In the genomic region with DNA sequence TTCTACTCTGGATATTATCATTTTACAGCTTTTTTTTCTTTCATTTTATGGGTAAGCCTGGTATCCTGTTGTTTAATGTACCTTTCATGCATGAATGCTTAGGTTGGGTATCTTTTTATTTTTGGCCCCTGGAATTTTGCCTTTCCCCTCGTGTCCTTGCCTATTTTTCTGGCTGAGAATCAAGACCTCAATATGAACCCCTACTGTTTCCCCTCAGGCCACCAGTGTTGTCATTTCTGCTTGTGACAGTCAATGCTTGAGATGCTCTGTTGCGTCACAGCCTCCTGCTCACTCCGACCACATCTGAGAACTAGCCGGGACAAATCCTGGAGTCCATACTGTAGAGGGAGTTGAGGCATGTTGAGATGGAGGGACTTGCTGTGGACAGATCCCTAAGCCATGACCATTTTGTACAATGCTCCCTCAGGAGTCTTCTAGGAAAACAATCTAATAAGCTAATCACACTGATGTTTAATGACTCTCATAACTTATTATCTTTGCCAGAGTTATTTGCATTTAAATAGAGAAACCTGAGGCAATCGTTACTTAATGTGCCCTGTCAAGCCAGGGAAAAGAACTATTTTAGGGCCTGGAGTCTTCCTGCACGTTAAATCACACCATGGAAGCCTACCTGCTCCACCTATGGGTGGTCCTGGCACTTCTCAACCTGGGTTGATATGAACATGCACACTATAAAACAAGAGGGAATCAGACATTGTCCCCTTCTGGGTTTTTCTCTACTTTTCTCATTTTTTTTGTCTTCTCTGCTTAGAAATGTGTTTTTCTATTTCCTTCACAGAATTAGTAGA, we compare ENCODE assay signal across 16 mouse cellular contexts.
DNase-seq lines count a peak whose midpoint lies in the region; ATAC-seq and TF ChIP-seq lines count a peak whose summit lies in the region.
"Had no signal": no experiment of that assay in that cellular context is flagged by ENCODE, and none has a peak within 500 bp of the region (broad histone marks: within the 10 kb centered on the region; RNA-seq: fewer than 3 reads in every experiment).

No protein-coding gene starts in this region.

- TF ChIP-seq CTCF in brain, embryonic 14.5 days (IDR thresholded peaks at IDR 0.05; ENCODE audit: borderline replicate concordance, extremely low read depth, insufficient read depth, insufficient read length): peak; percentile 15; the same call in 1 of the 2 replicates

- H3K27me3 ChIP-seq in midbrain, embryonic 13.5 days: no peaks in the 10 kb centered on the region
- H3K27me3 ChIP-seq in midbrain, embryonic 11.5 days (ENCODE audit: control insufficient read depth, insufficient read depth, low read length): no peaks in the 10 kb centered on the region
- H3K27me3 ChIP-seq in neural tube, embryonic 14.5 days (ENCODE audit: control insufficient read depth, insufficient read depth, low read length): no peaks in the 10 kb centered on the region
- H3K27me3 ChIP-seq: heart, embryonic 12.5 days; liver, embryonic 13.5 days had no signal

- no peak overlapping the region for H3K4me3 ChIP-seq in midbrain, embryonic 13.5 days (replicated peaks)
- no peak overlapping the region for H3K4me3 ChIP-seq in midbrain, embryonic 11.5 days (ENCODE audit: low read depth, low read length)
- H3K4me3 ChIP-seq in neural tube, embryonic 14.5 days (ENCODE audit: low read depth, low read length): no peak overlapping the region
- H3K4me3 ChIP-seq: forebrain, embryonic 10.5 days; heart, embryonic 12.5 days; liver, embryonic 13.5 days had no signal

- no peak for TF ChIP-seq POLR2A in brain, embryonic 14.5 days (IDR thresholded peaks at IDR 0.05; ENCODE audit: borderline replicate concordance, extremely low read depth, insufficient read depth, insufficient read length, poor library complexity, severe bottlenecking)

- 0 out of 2 replicates have a peak overlapping the region, but pooled peaks have one; percentile 19 for H3K27ac ChIP-seq in midbrain, embryonic 13.5 days
- no peak overlapping the region for H3K27ac ChIP-seq in midbrain, embryonic 11.5 days (ENCODE audit: low read depth, low read length)
- no peak overlapping the region for H3K27ac ChIP-seq in neural tube, embryonic 14.5 days (ENCODE audit: low read depth, low read length)
- H3K27ac ChIP-seq: forebrain, embryonic 10.5 days; liver, embryonic 13.5 days had no signal

- H3K9ac ChIP-seq in midbrain, embryonic 13.5 days (replicated peaks): no peak overlapping the region
- H3K9ac ChIP-seq in midbrain, embryonic 11.5 days (ENCODE audit: low read length): no peak overlapping the region
- H3K9ac ChIP-seq in neural tube, embryonic 14.5 days (replicated peaks; ENCODE audit: low read depth, low read length): no peak overlapping the region
- H3K9ac ChIP-seq: heart, embryonic 12.5 days; liver, embryonic 13.5 days had no signal

- ATAC-seq in midbrain, embryonic 13.5 days: no peak
- ATAC-seq in midbrain, embryonic 11.5 days (ENCODE audit: low FRiP score): no peak
- ATAC-seq in neural tube, embryonic 14.5 days (ENCODE audit: low read depth): peak; percentile 81

- no peak overlapping the region for H3K4me2 ChIP-seq in midbrain, embryonic 13.5 days (replicated peaks)
- no peak overlapping the region for H3K4me2 ChIP-seq in midbrain, embryonic 11.5 days
- H3K4me2 ChIP-seq in neural tube, embryonic 14.5 days (ENCODE audit: low read depth, low read length): no peak overlapping the region
- H3K4me2 ChIP-seq: heart, embryonic 12.5 days; liver, embryonic 13.5 days had no signal

- H3K4me1 ChIP-seq in midbrain, embryonic 13.5 days (replicated peaks): peaks cover 17% of the 10 kb centered on the region
- no peaks in the 10 kb centered on the region for H3K4me1 ChIP-seq in midbrain, embryonic 11.5 days (ENCODE audit: control insufficient read depth, insufficient read depth, low read length)
- peaks cover 14% of the 10 kb centered on the region for H3K4me1 ChIP-seq in neural tube, embryonic 14.5 days (ENCODE audit: control insufficient read depth, insufficient read depth, low read length)
- H3K4me1 ChIP-seq: liver, embryonic 13.5 days had no signal

- 44% methylated on average over 6 of the region's 6 CpGs for WGBS in midbrain, embryonic 13.5 days
- 69% methylated on average over 6 of the region's 6 CpGs for WGBS in midbrain, embryonic 11.5 days
- 19% methylated on average over 6 of the region's 6 CpGs for WGBS in neural tube, embryonic 14.5 days

- peak; percentile 54 for DNase-seq in cerebellum, adult 9-10 months
- DNase-seq in cerebellum, adult 8-10 months: no peak
- DNase-seq in midbrain, embryonic 11.5 days (ENCODE audit: low spot score, missing footprints): no peak
- DNase-seq in brain, embryonic 14.5 days (ENCODE audit: low read depth): peak; percentile 28
- no peak for DNase-seq in c-Kit-positive CD71-positive TER-119-positive erythroid progenitor cells, embryonic 14.5 days (ENCODE audit: low spot score)
- DNase-seq: adrenal gland, adult 2 months; heart, postnatal 36 days; kidney, adult 18-20 months; liver, embryonic 13.5 days; lung, postnatal 10 days; spleen, adult 18-20 months; thymus, postnatal 36 days had no signal

- H3K36me3 ChIP-seq in midbrain, embryonic 13.5 days: no peaks in the 10 kb centered on the region
- no peaks in the 10 kb centered on the region for H3K36me3 ChIP-seq in midbrain, embryonic 11.5 days (ENCODE audit: control insufficient read depth, insufficient read depth, low read length)
- H3K36me3 ChIP-seq in neural tube, embryonic 14.5 days (ENCODE audit: control insufficient read depth, insufficient read depth, low read length): no peaks in the 10 kb centered on the region
- H3K36me3 ChIP-seq: forebrain, embryonic 10.5 days; heart, embryonic 12.5 days; liver, embryonic 13.5 days had no signal

- H3K9me3 ChIP-seq in midbrain, embryonic 13.5 days: no peaks in the 10 kb centered on the region
- H3K9me3 ChIP-seq in midbrain, embryonic 11.5 days (ENCODE audit: control insufficient read depth, low read length): no peaks in the 10 kb centered on the region
- H3K9me3 ChIP-seq in neural tube, embryonic 14.5 days (ENCODE audit: control insufficient read depth, low read length): no peaks in the 10 kb centered on the region
- H3K9me3 ChIP-seq: forebrain, embryonic 10.5 days; heart, embryonic 12.5 days; liver, embryonic 13.5 days had no signal

Comparison
In these comparisons a context has a peak if more than half of its experiments do, and no peak if none do; other contexts are left out.
1. DNase-seq: peak in cerebellum, adult 9-10 months (single experiment) and brain, embryonic 14.5 days (single experiment); none in cerebellum, adult 8-10 months (single experiment), midbrain, embryonic 11.5 days (single experiment) and c-Kit-positive CD71-positive TER-119-positive erythroid progenitor cells, embryonic 14.5 days (single experiment).